Mouse (Mus musculus) brown adipose tissue, adult 24 weeks (tissue): Measurements from ENCODE around the gene Marco. TPM values are rescaled to one million over a fixed set of nuclear protein-coding genes. Genes with fewer than 3 reads are reported as not detected.

Experiments used
- H3K27ac ChIP-seq: fragments of 200-500 bp; replicated peaks from 2 replicates; pipeline ENCODE4 v1.5.1; 2012; ENCODE audit warnings: low read depth, mild to moderate bottlenecking, low read length
- H3K4me1 ChIP-seq: fragments of 200-500 bp; 2 replicates; pipeline ENCODE4 v1.6.1; 2012; ENCODE audit warnings: low read length, mixed read lengths; ENCODE audit not compliant: control insufficient read depth, insufficient read depth, insufficient read length
- H3K4me3 ChIP-seq: fragments of 200-500 bp; 2 replicates; pipeline ENCODE4 v1.5.1; 2012; ENCODE audit warnings: low read depth, mild to moderate bottlenecking, low read length, moderate library complexity; ENCODE audit not compliant: insufficient read depth
- polyA plus RNA-seq: library from polyadenylated mRNA; stranded (reverse); fragments of >200 nt; gene quantifications from 2 replicates; pipeline ENCODE4 v1.2.4, GENCODE M21; 2012; ENCODE audit not compliant: missing spikeins, insufficient read depth, insufficient read length

Marco gene
- polyA plus RNA-seq, 1 experiment, result not detected

DNA sequence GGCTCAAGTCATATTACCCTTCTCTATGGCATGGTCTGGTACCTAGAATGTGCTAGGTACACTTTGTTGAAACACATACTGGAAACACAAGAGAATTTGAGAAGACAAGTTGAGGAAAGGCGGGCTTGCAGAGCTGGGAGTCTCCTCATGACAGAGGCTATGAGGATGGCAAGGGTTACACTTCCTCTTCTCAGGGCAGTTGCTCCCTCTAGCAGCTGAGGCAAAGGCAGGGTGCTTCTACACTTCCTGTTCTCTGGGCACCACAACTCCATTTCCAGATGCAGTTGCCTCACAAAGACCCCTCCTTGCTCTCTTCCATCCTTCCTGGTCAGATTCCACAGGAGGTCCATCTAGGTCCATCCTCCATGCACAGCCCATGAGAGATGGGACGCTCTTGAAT lies 37.5 kb downstream of the Marco start:
- Histone ChIP-seq H3K4me3 (no peak overlapping the region), H3K27ac (no peak overlapping the region), H3K4me1 (no peaks in the 10 kb centered on the region)

GRCm38 (mm10) chr1:120466751-120467150 lies 38.1 kb downstream of the Marco start:
- H3K4me3 ChIP-seq, result no peak overlapping the region
- H3K27ac ChIP-seq, result no peak overlapping the region
- H3K4me1 ChIP-seq, result no peaks in the 10 kb centered on the region

- Histone ChIP-seq H3K27ac (no peak overlapping the region), H3K4me1 (no peaks in the 10 kb centered on the region), H3K4me3 (no peak overlapping the region)
Measured at GRCm38 (mm10) chr1:120459032-120459431, 45.8 kb downstream of the Marco start.

DNA sequence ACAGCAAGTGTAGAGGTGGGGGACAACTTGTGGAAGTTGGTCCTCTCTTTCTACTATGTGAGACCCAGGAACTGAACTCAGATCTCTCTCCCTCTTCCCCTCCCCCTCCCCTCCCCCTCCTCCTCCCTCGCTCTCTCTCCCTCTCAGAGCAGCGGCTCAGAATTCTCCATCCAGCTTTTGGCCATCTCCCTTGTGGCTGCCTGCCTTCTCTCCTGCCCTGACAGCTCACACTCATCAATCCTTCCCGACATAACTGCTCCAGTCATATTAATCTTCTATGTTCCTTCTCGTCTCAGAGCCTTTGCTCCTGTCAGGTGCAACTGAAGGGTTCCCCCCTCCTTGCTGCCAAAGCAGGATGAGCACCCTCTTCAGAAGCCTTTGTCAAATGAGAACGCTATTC lies 46.3 kb downstream of the Marco start:
- no peaks in the 10 kb centered on the region for H3K4me1 ChIP-seq
- H3K27ac ChIP-seq, result no peak overlapping the region
- no peak overlapping the region for H3K4me3 ChIP-seq

DNA sequence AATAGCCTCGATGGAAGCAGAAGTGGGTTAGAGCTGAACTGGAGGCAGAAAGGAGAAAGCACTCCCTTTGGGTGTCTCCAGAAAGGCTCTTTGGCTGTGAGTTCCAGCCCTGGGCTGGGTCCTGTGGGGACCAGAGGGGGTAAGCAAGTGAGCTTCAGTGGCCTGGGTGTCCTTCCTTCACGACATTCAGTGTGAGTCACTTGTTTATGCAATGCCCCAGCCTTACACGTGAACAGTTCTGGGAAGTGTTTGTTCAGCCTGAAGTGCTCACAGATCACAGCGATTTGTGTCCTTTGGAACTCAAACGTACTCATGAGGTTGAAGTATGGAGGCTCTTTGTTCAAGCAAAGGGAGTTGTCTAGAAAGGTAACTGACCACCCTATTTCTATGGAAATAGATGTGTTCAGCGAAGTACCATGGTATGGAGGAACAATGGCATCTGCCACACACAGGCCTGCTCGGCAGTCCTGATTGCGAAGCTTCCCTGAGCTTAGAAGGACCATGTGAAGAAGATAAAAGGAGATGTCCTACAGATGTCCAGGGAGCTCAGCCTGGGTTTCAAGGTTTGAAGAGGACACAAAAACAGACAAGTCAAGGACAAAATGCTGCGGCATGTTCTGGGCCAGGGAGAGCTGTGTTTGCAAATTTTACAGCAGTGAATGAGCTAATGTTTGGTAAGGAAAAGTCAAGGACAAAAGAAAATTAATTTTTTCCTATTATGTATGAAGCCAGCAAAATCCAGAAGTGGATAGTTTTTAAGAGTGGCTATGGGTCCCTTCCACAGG lies 53.1 kb downstream of the Marco start:
- Histone ChIP-seq H3K27ac (no peak overlapping the region), H3K4me3 (no peak overlapping the region), H3K4me1 (no peaks in the 10 kb centered on the region)

DNA sequence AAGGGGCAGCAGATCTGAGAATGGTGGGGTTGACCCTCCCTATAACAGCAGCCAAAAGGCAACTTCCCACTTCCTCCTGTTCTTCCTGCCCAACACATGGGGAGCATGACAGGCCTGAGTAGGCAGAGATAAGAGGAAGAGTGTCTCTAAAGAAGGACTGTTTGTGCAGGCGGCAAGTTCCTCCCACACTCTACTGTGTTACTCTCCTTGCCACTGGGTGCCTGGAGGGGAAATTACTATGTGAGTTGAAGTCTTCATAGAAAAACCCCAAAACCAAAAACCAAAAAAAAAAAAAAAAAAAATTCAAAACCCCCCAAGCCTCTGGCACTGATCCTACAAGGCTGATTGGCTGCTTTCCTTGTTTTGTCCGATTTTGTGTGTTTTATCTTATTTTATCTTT lies 55.2 kb downstream of the Marco start:
- H3K4me3 ChIP-seq, result no peak overlapping the region
- no peaks in the 10 kb centered on the region for H3K4me1 ChIP-seq
- no peak overlapping the region for H3K27ac ChIP-seq

GRCm38 (mm10) chr1:120443228-120443639 lies 61.6 kb downstream of the Marco start:
- Histone ChIP-seq H3K4me3 (no peak overlapping the region), H3K4me1 (no peaks in the 10 kb centered on the region), H3K27ac (no peak overlapping the region)

DNA sequence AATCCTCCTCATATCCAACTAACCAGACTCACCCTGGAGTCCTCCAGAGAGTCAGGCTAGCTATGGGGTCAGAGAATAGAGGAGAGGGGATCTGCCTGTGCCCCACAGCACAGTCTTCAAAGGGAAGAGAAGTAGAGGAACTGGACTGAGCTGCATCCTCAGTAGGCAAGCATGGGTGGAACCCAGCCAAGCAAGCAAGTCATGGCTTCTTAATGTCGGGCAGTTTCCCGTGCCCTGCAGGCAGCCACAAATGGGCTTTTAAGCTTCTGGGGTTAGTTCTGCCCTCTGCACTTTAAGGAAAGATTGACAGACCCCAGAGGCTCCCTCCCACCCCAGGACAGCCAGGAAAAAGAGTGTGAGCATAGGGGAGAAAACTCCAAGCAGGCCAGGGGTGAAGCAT lies 63.2 kb downstream of the Marco start:
- H3K4me3 ChIP-seq, result no peak overlapping the region
- no peak overlapping the region for H3K27ac ChIP-seq
- H3K4me1 ChIP-seq, result no peaks in the 10 kb centered on the region

DNA sequence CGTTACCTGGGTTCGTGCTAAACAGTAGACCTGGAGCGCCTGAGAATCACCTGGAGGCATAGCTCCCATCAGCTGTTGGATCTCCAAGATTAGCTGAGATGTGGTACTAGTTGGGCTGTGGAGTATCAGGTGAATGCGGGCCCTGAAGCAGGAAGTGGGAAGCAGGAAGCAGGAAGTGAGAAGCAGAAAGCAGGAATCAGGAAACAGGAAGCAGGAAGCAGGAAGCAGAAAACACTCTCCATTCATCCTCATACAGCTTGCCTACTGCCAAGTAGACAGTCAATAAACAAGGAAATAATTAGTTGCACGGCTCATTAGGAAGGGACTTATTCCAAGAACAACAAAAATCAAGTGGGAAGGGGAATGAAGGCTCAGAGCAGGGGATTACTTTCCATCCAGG lies 69.2 kb downstream of the Marco start:
- H3K4me3 ChIP-seq, result no peak overlapping the region
- H3K27ac ChIP-seq, result no peak overlapping the region
- no peaks in the 10 kb centered on the region for H3K4me1 ChIP-seq

DNA sequence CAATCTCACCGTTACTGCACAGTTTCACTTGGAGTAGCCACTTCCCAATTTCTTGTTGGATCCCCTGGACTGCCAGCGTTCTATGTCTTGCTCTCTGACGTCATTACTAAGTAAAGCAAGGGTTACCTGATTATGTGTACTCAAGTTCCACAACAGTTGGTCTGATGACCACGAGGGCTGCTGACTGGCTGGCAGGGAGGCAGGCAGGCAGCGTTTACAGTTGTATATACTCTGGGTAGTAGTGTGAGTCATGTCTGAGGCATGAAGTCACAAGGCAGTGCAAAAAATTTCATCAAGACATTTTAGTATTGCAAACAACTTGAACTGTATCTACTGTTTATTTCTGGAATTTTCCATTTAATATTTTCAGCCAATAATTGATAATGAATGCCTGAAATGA lies 74.7 kb downstream of the Marco start:
- Histone ChIP-seq H3K4me3 (no peak overlapping the region), H3K27ac (no peak overlapping the region), H3K4me1 (no peaks in the 10 kb centered on the region)

DNA sequence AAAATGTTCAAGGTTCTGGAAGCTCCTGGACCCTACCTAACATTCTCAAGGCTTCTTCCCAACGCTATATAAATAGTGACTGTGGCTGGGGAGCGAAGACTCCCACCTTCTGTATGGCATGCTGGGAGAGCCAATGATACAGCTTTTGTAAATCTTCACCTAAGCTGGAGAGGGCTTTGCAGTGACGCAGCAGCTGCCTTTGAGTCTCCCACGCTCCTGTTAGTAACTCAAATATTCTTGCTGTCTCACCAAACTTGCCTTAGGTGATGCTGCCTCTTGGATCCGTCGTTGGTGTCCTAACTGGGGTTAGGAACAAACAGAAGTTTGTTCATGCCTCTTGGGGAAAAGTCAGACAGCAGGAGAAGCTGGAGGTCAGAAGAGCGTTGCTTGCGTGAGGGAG lies 79.2 kb downstream of the Marco start:
- Histone ChIP-seq H3K4me1 (no peaks in the 10 kb centered on the region), H3K27ac (no peak overlapping the region), H3K4me3 (no peak overlapping the region)

Other genes with a start within 250 kb of the Marco start
- gene Steap3, start 232.3 kb downstream of the Marco start, polyA plus RNA-seq, result 12.7 and 15.1 TPM in 2 replicates
- gene C1ql2, start 164.4 kb downstream of the Marco start, polyA plus RNA-seq, result not detected in 2 replicates
- 0.58 and 0.91 TPM in 2 replicates for gene En1, start 97.4 kb upstream of the Marco start, polyA plus RNA-seq